Mouse (Mus musculus) hindbrain, embryonic 11.5 days (tissue): ENCODE measurements around the gene Aatf. TPM values are rescaled to one million over a fixed set of nuclear protein-coding genes. Genes with fewer than 3 reads are reported as not detected.
A peak's percentile ranks its signal among the peaks of the same experiment; 100 is the strongest.
"Not testable (repeated sequence)": the region's sequence is repeated elsewhere in the genome, so short reads cannot be mapped to it uniquely, and the experiment has no call there.

Experiments
- ATAC-seq: fragments of 200-750 bp; cut with Nextera tagmentation; 2 replicates; pipeline ENCODE4 v1.8.0; 2017; ENCODE audit warnings: mild to moderate bottlenecking, moderate TSS enrichment, moderate library complexity; ENCODE audit not compliant: low FRiP score
- DNase-seq: peaks from one replicate; pipeline ENCODE4 v3.0.0-alpha.2; 2015; ENCODE audit warnings: low spot score
- H3K27ac ChIP-seq: fragments of 300-500 bp; sonication (generic); 2 replicates; pipeline ENCODE4 v1.5.1; 2014; ENCODE audit warnings: mild to moderate bottlenecking, low read depth, low read length
- H3K27me3 ChIP-seq: fragments of 300-500 bp; sonication (generic); 2 replicates; pipeline ENCODE4 v1.6.1; 2014; ENCODE audit warnings: mild to moderate bottlenecking, low read length, moderate library complexity, mixed read lengths; ENCODE audit not compliant: control insufficient read depth, insufficient read depth
- H3K36me3 ChIP-seq: fragments of 300-500 bp; sonication (generic); 2 replicates; pipeline ENCODE4 v1.6.1; 2014; ENCODE audit warnings: mild to moderate bottlenecking, low read length, moderate library complexity, mixed read lengths; ENCODE audit not compliant: control insufficient read depth, insufficient read depth
- H3K4me1 ChIP-seq: fragments of 300-500 bp; sonication (generic); replicated peaks from 2 replicates; pipeline ENCODE4 v1.6.1; 2014; ENCODE audit warnings: low read length, mixed read lengths; ENCODE audit not compliant: control insufficient read depth, insufficient read depth
- H3K4me2 ChIP-seq: fragments of 300-500 bp; sonication (generic); replicated peaks from 2 replicates; pipeline ENCODE4 v1.6.1; 2014; ENCODE audit warnings: mild to moderate bottlenecking, low read depth, low read length
- H3K4me3 ChIP-seq: fragments of 300-500 bp; sonication (generic); 2 replicates; pipeline ENCODE4 v1.5.1; 2014; ENCODE audit warnings: low read depth, low read length
- H3K9ac ChIP-seq: fragments of 300-500 bp; sonication (generic); 2 replicates; pipeline ENCODE4 v1.6.1; 2014; ENCODE audit warnings: low read depth, low read length
- H3K9me3 ChIP-seq: fragments of 300-500 bp; sonication (generic); 2 replicates; pipeline ENCODE4 v1.6.1; 2016; ENCODE audit warnings: low read length; ENCODE audit not compliant: control insufficient read depth
- WGBS: fragments of 180-500 bp; shearing (Covaris S2); extraction: QIAGEN DNeasy Blood & Tissue Kit; methylation state at CpG from one replicate; pipeline ENCODE4 v1.1.7; 2014; 5-methylcytosine and 5-hydroxymethylcytosine counted together
- polyA plus RNA-seq: library from polyadenylated mRNA; unstranded; fragments of >200 nt; fragmentation: Nextera tagmentation; extraction: Ambion mirVana; gene quantifications from 2 replicates; pipeline ENCODE4 v1.2.1, GENCODE M21; 2014

Aatf gene
- polyA plus RNA-seq, 1 experiment from 2014 or later: 59.9 TPM

DNA sequence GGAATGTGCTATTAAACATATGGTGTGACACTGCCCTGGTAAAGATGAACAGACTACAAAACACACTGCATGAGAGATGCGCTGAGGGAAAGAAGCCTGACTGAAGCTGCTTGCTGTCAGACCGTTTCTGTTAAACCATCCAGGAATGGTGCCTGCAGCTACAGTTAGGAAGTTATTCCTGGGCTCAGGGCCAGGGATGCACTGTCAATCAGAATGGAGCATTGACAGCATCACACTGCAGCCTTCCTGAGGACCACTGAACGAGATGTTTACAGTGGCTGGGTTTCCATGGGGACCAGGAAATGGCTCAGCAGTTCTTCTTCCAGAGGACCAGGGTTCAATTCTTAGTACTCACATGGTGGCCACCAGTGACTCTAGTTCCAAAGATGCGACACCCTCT is 102.9 kb downstream of the Aatf start:
- WGBS: 75% methylated on average over 4 of the region's 4 CpGs
- H3K9ac ChIP-seq: no peak overlapping the region
- DNase-seq (no peak), ATAC-seq (no peak)
- H3K4me1 ChIP-seq: no peaks in the 10 kb centered on the region
- H3K27me3 ChIP-seq: no peaks in the 10 kb centered on the region
- no peak overlapping the region for H3K4me2 ChIP-seq
- no peak overlapping the region for H3K4me3 ChIP-seq
- H3K9me3 ChIP-seq: no peaks in the 10 kb centered on the region
- no peak overlapping the region for H3K27ac ChIP-seq
- H3K36me3 ChIP-seq: no peaks in the 10 kb centered on the region

DNA sequence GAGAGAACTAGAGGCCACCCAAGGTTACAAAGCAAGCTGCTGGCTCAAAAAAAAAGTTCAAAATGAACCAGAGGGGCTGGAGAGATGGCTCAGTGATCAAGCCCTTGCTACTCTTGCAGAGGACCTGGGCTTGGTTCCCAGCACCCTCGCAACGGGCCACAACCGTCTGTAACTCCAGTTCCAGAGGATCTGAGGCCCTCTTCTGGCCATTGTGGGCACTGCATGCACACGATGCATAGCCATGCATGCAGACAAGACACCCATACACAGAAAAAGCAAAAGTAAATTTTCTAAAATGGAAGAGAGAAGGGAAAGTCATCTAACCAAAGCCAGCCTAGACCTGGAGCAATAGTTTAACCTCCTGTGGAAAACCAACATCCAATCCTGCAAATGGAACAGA is 106.6 kb downstream of the Aatf start:
- H3K4me2 ChIP-seq: no peak overlapping the region
- no peak overlapping the region for H3K9ac ChIP-seq
- WGBS: 94% methylated on average over 4 of the region's 4 CpGs
- DNase-seq: no peak
- ATAC-seq: no peak
- H3K9me3 ChIP-seq: no peaks in the 10 kb centered on the region
- 0 out of 2 replicates have a peak, but pooled peaks cover 2% of the 10 kb centered on the region for H3K4me1 ChIP-seq
- no peak overlapping the region for H3K4me3 ChIP-seq
- no peak overlapping the region for H3K27ac ChIP-seq
- no peaks in the 10 kb centered on the region for H3K27me3 ChIP-seq
- no peaks in the 10 kb centered on the region for H3K36me3 ChIP-seq

DNA sequence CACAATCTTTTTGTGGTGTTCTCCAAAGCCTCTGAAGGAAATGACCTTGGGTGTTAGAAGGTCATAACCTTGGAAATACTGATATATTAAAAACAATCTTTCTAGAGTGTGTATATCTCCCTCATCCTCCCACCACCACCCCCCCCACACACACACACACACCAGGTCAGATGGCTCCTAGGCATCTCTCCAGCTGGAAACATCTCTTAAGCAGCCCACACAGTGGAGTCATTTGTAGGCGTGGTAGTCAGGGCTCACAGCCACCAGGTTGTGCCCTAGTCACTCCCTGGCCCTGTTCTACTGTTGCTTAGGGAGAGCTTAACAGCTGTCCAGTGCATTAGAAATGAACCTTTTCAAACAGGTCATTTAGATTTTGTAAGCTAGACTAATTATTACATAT is 118.3 kb downstream of the Aatf start:
- 91% methylated on average over 1 of the region's 1 CpGs for WGBS
- no peak for ATAC-seq
- H3K27me3 ChIP-seq: no peaks in the 10 kb centered on the region

DNA sequence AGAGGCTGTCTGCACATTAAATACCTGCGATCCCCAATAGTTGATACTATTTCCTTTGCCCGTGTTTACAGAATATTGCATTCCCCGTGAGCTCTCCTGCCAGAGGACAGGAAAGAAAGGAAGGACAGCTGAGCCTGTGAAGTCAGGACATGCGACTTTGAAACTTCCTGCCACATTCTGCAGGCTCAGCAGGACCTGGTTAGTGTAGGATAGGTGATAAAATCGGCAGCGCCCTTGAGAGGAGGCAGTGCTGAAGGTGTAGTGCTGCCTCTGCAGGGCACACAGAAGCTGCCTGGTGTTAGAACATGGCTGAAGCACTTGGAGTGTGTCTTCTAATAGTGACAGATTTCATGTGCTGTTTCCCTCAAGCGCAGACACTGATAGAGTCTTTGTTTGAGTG is 119.8 kb downstream of the Aatf start:
- H3K36me3 ChIP-seq: 0 out of 2 replicates have a peak, but pooled peaks cover 2% of the 10 kb centered on the region
- no peak overlapping the region for H3K27ac ChIP-seq
- H3K27me3 ChIP-seq: no peaks in the 10 kb centered on the region
- H3K9me3 ChIP-seq: no peaks in the 10 kb centered on the region
- H3K4me1 ChIP-seq: no peaks in the 10 kb centered on the region
- no peak overlapping the region for H3K9ac ChIP-seq
- WGBS: 81% methylated on average over 7 of the region's 7 CpGs
- no peak overlapping the region for H3K4me3 ChIP-seq
- no peak for ATAC-seq
- no peak overlapping the region for H3K4me2 ChIP-seq
- DNase-seq: no peak

More for the DNA sequence above, 118.3 kb downstream of the Aatf start:
- H3K4me3 ChIP-seq: no peak overlapping the region
- no peaks in the 10 kb centered on the region for H3K4me1 ChIP-seq
- H3K9ac ChIP-seq: no peak overlapping the region
- H3K9me3 ChIP-seq: no peaks in the 10 kb centered on the region
- no peak for DNase-seq
- no peak overlapping the region for H3K27ac ChIP-seq
- 0 out of 2 replicates have a peak, but pooled peaks cover 2% of the 10 kb centered on the region for H3K36me3 ChIP-seq
- H3K4me2 ChIP-seq: no peak overlapping the region

DNA sequence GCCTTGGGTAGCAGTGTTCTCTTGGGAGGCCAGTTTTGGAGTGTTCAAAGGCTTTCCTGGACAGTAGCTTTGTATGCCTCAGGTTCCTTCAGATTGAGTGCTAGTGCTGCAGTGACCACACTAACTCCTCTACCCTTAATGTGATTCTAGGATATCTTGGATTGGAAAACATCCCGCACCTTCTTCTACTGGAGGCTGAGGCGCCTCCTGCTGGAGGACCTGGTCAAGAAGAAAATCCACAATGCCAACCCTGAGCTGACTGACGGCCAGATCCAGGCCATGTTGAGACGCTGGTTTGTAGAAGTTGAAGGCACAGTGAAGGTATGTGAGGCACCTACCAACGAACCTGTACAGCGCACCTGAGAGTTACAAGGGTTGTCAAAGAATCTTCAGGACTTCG is 121.3 kb downstream of the Aatf start:
- not testable (repeated sequence) for H3K36me3 ChIP-seq, H3K4me1 ChIP-seq, H3K9ac ChIP-seq, H3K9me3 ChIP-seq, H3K27ac ChIP-seq, H3K4me2 ChIP-seq, H3K4me3 ChIP-seq, DNase-seq, H3K27me3 ChIP-seq, ATAC-seq
- 81% methylated on average over 7 of the region's 7 CpGs for WGBS

DNA sequence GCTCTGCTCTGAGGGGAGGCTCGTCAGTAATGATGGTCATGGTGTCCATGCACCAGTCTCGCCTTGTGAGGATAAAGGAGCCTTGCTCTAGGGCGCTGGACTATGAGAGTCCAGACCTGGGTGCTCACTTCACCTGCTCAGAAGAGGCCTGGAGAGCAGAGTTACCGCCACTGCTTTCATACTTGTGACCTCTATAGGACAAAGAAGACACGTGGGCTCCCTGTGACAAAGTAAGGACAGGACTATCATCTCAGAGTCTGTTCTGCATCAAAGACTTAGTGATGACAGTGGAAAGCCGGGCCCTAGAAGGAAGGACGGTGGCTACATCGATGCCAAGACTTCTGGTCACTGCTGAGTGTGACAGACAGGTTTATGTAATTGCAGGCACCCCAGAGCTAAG is 122.2 kb downstream of the Aatf start:
- no peak overlapping the region for H3K4me2 ChIP-seq
- H3K9me3 ChIP-seq: no peaks in the 10 kb centered on the region
- ATAC-seq (no peak), DNase-seq (no peak)
- H3K4me1 ChIP-seq: no peaks in the 10 kb centered on the region
- no peak overlapping the region for H3K27ac ChIP-seq
- no peak overlapping the region for H3K9ac ChIP-seq
- H3K4me3 ChIP-seq: no peak overlapping the region
- 86% methylated on average over 8 of the region's 8 CpGs for WGBS
- no peaks in the 10 kb centered on the region for H3K27me3 ChIP-seq
- 0 out of 2 replicates have a peak, but pooled peaks cover 2% of the 10 kb centered on the region for H3K36me3 ChIP-seq

DNA sequence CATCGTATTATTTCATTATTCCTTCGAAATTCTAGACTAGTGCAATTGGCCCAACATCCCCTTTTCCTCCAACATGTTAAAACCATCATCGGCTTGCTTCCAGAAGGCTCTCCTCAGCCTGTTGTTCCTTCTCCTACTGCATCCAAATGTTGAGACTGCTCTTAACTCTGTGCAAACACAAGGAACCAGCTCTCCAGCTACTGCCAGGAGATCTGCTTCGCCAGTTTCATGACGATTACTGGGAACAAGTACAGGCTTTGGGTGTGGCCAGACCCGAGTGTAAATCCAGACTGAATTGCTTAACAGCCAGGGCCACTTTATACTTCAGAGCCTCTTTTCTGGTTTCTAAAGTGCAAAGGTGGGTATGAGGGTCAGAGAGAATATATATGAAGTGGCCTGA is 124.0 kb downstream of the Aatf start:
- Histone ChIP-seq H3K27me3 (no peaks in the 10 kb centered on the region), H3K27ac (no peak overlapping the region), H3K4me2 (no peak overlapping the region), H3K9me3 (no peaks in the 10 kb centered on the region), H3K4me1 (no peaks in the 10 kb centered on the region), H3K36me3 (0 out of 2 replicates have a peak, but pooled peaks cover 2% of the 10 kb centered on the region), H3K9ac (no peak overlapping the region), H3K4me3 (no peak overlapping the region)
- DNase-seq (no peak), ATAC-seq (no peak)
- WGBS: 87% methylated on average over 6 of the region's 6 CpGs

DNA sequence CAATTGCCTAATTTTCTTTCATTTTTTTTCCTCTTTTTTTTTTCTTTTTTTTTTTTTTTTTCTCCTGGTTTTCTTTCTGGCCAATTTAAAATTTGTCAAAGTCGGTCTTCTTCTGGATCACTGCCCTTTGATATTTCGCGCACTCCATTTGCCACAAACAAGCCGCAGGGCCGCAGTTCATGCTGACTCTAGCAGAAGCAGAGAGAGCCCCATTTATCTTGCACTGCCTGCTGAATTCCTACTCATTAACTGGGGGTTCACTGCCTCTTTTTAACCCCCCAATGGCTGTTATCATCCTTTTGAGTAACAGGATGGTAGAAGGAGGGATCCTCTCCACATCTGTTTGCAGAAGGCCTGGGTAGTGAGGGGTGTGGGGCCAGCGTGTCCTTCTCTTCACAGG is 129.4 kb downstream of the Aatf start:
- ATAC-seq (no peak), DNase-seq (no peak)
- H3K9ac ChIP-seq: no peak overlapping the region
- H3K4me2 ChIP-seq: no peak overlapping the region
- WGBS: 45% methylated on average over 6 of the region's 6 CpGs
- H3K36me3 ChIP-seq: no peaks in the 10 kb centered on the region
- H3K4me3 ChIP-seq: no peak overlapping the region
- no peaks in the 10 kb centered on the region for H3K27me3 ChIP-seq
- no peaks in the 10 kb centered on the region for H3K9me3 ChIP-seq
- H3K27ac ChIP-seq: 0 out of 2 replicates have a peak overlapping the region, but pooled peaks have one; percentile 61
- peaks cover 2% of the 10 kb centered on the region; the same call in 1 of the 2 replicates for H3K4me1 ChIP-seq

DNA sequence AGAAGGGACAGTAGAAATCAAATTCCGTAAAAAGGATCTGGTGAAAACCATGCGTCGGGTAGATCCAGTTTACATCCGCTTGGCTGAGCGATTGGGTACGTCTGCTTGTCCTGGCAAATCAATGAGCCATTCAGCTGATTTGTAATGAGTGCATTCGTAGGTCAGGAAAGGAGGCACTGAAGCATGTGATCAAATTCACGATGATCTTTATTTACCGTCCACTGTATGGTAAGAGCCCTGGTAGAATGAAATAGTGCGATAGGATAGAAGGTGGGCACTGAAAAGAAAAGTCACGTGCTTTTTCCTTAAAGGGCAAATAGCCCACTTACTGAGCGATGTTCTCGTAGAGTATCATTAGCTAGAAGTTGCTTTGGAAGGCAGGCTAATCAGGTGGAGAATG is 130.9 kb downstream of the Aatf start:
- ATAC-seq (peak; percentile 60; the same call in 1 of the 2 replicates), DNase-seq (peak; percentile 46)
- Histone ChIP-seq H3K36me3 (no peaks in the 10 kb centered on the region), H3K4me2 (no peak overlapping the region), H3K4me1 (peaks cover 2% of the 10 kb centered on the region; the same call in 1 of the 2 replicates), H3K27ac (peak overlapping the region; percentile 61), H3K27me3 (no peaks in the 10 kb centered on the region), H3K9ac (no peak overlapping the region), H3K4me3 (no peak overlapping the region), H3K9me3 (no peaks in the 10 kb centered on the region)
- 49% methylated on average over 13 of the region's 13 CpGs for WGBS
